Mouse (Mus musculus) embryo, embryonic 9.5 days (tissue): Measurements from ENCODE around the gene Smim8.
A peak's percentile ranks its signal among the peaks of the same experiment; 100 is the strongest.
"Not testable (repeated sequence)": the region's sequence is repeated elsewhere in the genome, so short reads cannot be mapped to it uniquely, and the experiment has no call there.

ENCODE experiments used
- DNase-seq: peaks from one replicate; pipeline ENCODE4 v3.0.0-alpha.2; 2017; ENCODE audit errors: extremely low spot score

Smim8 gene

DNA sequence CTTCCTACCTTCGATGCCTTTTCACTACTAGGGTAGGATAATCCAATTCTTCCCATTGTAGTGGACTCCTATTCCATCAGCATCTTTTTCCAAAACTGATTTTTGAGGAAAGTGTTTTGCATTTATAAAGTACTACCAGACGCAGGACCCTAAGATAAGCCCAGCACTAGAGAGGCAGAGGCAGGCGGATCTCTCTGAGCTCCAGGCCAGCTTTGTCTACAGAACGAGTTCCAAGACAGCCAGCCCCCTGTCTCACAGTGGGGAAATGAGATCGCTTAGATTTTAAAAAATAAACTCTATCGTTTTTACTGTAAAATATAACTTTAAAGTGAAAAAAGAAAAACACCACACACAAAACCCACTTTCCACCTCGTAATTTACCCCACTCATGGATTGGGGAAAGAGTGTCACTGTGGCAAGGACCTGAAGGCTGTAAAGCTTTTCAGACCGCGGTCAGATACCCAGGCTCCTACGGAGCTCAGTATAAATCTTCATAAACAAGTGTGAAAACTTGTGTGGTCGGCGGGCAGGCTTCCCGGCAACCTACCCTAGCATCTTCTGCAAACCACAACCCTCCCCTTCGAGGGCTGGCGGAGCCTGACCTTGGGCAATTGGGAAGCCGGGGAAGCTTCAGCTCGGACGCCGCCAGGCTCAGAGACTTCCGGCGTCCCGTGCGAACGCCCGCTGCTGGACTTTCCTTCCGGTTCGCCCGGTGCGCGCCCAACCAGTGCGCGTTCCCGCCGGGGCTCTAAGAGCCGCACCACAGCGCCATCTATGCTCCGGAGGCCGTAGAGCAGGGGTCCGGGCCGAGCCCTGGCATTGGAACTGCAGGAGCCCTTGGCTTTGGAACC, at the start of gene Smim8:
TSS of gene Smim8 (minus strand) at position 747 of the 851 bp plus-strand sequence.
- peak; percentile 95 for DNase-seq

DNA sequence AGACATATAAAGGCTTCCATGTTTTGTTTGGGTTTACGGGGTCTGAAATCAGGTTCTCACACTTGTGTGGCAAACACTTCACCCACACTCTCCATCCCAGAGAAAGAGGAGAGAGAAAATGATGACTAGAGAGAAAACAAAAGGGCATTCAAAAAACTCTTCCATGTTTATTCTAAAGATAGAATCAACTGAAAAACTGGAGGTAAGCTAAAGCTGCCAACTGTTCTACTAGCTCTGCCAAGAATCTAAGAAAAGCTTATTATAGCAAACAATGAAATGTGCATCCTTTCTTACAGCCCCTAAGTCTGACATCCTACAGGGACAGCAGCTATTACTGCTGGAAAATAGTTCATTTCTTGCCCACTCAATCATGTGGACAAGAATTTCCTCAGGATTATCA, 45.7 kb upstream of the Smim8 start:
- no peak for DNase-seq

DNA sequence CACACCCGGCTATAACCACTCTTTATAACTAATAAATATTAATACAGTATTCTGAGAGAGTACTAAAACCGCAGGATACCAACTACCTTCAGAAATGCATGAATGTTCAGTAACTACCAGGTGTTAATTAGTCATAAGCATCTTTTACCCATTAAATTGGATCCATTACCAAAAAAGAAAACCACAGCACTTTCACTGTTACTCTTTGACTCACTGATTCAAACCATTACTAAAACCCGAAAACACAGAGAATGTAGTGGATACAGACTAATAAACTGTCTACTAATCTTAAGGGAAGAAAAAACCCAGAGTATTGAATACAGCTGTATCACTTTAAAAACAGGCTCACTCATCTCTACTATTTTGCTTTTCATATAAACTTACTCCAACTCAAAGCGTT, 41.7 kb upstream of the Smim8 start:
- DNase-seq = no peak

DNA sequence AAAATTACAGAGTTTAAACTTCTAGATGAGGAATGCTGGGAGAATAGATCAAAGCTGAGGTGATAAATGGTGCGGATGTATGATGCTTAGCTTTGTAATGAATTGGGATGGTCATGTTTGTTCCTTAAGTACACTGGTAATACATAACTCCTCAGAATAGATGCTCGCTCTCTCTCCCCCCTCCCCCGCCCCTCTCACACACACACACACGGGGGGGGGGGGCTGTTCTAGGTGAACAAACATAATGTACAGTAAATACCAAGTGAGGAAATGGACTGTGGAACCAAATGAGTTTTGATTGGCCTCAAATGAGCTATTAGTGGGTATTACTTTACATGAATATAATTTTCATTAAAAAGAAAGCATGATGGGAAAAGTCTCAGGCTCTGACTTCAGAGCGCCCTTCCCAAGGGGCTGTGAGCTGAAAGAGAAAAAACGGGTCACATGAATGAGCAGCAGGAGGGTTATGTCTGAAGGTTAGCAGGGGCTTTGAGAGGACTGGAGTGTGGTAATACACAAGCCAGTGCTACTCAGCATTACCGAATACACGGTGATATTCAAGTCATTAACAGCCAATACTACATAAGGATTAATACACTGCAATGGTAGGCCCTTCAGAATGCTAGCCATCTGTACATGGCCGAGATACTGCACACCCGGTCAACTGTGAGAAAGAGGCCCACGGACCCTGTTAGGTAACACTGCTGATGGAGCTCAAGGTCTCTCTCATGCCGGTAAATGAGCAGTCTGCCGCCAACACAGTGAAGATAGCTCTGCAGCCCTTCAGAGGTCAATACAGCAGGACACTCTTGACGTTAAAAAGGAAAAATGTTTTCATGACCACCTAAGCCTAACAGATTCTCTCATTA, 23.2 kb upstream of the Smim8 start:
- DNase-seq = no peak

DNA sequence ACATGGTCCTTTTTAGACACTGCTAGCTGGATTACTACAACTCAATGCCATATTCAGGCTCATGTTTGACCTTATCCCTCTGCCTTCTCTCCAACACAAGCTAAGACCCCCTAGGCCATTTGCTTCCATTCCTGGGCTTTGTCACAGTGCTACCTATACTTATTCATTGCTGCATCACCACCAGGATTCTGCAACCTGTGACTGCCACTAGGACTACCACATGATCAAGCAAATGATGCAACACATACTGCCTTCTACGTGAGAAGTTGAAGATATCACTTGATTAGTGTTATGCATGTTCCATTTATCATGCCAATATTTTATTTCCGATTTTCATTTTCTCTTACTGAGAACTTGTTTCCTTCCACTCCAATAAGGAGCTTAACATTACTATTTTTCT, 19.8 kb upstream of the Smim8 start:
- DNase-seq = no peak

DNA sequence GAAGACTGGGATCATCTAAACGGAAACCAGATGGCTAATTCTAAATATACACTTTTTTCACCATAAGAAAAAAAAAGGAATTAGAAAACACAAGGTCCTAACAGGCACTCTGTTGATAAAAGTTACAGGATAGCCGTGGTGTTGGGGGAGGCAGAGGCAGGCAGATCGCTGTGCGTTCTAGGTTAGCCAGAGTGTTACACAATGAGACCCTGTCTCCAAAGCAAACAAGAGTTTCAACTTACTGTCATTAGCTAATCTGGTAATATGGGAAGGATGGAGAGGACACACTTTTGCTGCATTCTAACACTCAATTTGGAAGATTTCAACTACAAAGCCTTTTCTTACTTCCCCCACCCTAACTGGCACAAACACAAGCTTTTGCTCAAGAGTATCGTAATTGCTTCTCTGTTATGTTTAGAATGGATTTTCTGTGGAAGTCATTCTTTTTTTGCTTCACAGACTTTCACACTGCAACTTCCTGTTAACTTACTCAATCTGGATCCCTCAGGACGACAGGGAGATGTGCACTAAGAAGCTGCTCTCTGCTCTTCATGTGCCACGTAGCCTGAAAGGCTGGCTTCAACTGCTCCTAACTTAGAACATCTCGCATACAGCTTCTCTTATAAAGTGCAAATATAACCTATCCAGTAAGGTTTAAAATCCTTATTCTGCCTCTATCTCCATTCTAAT, 19.2 kb upstream of the Smim8 start:
- DNase-seq = no peak

DNA sequence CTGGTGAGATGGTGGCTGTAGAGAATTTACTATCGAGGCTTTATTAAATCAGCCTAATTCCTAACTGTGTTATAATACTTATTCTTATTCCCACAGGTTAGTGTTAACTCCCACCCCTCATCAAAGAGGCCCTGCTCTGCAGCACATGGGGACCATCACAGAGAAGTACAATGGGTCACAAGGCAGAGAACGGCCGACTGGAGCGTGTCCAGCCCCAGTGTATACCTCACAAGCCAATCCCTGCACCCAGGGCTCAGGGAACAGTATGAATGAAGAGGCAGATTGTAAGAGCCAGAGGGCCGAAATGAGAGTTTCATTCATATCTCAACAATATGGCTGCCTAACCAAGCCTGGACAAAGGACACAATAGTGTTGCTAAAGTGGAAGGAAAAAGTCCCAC, 18.1 kb upstream of the Smim8 start:
- no peak for DNase-seq

DNA sequence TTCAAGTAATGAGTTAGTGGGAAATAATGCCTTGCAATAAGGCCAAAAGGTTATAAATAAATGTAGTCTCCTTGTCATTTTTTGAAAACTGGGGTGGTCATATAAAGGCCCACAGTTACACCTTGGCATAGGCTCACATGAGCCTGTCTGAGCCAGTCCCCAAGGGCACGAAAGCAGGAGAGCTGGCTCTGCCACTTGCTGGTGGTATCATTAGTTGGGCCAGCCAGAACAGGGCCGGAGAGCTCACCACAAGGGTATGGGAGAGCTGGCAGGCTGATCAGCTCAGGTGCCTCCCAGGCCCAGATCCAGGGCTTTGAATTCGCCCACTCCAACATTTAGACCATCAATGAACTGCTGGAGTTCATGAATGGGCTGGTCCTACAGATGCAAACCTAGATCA, 8.3 kb upstream of the Smim8 start:
- no peak for DNase-seq

DNA sequence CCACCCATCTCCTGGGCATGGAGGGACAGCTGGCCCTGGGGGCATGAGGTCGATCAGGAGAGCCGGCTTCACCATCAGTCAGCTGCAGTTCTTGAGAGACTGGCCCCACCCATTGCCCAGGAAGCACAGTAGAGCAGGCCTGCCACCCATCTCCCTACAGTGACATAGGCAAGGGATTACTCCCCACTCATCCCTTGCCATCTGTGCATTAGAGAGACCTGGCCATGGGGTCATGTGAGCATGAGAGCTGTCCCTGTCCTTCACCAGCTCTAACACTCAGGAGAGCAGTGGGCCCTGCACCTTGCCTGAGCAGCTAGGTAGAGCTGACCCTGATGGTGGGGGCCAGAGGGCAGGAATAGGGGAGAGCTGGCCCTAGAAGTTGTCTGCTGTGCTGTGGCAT, 7.4 kb upstream of the Smim8 start:
- DNase-seq = no peak

DNA sequence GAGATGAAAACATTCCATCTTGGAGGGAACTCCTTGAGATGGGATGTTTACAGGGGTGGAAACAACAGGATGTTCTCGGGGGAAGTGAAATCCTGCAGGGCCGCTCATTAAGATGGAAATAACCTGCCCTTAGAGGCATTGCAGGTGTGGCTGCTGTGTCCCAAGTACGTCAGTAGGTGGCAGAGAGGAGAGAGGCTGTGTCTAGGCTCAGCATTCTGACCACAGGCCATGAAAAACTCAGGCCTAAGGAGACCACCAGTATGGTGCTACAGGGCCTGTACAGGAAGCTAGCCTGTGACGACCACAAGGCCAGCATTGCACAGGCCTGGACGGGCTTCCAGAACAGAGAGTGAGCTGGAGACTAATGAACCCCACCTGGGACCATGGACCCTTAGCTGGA, 6.6 kb upstream of the Smim8 start:
- no peak for DNase-seq

DNA sequence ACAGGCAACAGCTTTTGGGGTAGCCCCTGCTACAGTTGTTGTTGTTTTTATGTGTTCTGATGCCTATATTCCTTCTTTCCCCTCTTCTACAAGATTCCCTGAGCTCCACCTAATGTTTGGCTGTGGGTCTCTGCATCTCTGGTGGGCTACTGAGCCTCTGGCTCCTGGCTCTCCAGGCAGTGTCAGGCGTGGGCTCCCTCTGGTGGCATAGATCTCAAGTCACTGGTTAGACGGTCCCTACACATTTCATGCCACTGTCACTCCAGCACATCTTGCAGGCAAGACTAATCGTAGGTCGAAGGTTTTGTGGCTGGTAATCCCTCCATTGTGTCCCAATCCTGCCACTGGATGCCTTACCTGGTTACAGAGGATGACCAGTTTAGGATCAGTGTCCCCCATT, 4.5 kb upstream of the Smim8 start:
- no peak for DNase-seq

DNA sequence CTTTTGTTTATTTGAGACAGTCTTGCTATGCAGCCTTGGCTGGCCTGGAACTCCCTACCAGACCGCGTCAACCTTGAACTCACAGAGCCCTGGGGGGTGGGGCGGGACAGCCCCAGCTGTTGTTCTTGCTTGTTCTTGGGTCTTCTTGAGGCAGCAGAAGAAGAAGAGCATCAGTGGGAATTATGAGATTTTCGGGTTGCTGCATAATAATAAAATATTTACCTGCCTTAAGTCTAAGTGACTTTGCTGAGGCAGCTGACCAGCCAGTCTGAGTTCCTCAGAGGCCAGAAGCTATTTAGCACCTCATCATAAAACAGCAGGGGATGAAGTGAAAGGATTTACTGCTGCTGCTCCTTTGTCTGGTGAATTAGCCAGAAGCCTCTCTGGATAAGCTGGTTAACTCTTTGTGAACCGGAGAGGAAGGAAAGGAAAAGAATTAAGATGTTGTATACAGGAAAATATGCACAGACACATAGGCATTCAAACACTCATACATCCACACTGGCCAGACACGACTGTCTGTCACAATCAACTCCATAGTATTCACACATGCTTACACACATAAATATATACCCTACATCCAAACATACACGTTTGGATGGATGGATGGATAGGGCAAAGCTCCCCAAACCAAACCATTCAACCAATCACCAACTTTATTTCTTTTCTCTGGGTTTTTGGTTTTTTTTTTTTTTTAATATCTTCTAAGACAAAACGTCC, 6.4 kb downstream of the Smim8 start:
- DNase-seq = peak; percentile 44

DNA sequence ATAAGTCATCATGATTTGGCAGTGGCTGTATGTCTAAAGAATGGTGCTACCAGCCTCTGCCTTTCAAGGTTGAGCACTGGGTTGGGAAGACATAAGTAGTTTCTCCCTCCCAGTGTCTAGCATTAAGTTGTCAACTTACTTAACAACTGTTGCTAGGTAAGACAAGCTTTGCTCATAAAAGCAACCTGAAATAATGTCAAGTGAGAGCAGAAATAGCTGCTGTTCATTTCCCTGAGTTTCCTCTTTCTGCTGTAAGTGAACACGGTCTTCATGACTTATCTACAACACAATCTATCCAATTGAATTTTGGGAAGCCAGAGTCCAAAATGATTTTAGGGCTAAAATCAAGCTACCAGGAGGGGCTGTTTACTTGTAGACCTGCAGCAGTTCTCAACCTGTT, 22.1 kb downstream of the Smim8 start, which contains the start of gene Gm136:
TSS of gene Gm136 (minus strand) at position 101 of the 400 bp plus-strand sequence.
- DNase-seq = no peak

DNA sequence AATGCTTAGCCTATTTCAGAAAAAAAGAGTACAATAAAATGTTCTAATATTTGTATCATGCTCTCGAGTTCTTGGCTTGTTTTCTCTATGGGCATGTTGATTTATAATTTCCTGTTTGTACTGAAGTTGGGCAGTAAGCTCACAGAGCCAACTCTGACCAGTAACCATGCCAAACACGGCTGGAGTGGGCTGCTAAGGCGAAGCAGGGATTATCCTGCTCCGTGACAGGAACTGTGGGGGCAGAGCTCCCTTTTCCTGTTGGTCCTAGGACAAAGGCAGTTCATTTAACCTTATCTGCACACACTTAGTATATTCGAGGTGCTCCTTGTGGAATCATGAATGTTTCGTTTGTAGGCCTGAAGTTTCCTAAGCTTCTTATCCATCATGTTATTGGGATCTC, 29.0 kb downstream of the Smim8 start:
- DNase-seq = no peak

DNA sequence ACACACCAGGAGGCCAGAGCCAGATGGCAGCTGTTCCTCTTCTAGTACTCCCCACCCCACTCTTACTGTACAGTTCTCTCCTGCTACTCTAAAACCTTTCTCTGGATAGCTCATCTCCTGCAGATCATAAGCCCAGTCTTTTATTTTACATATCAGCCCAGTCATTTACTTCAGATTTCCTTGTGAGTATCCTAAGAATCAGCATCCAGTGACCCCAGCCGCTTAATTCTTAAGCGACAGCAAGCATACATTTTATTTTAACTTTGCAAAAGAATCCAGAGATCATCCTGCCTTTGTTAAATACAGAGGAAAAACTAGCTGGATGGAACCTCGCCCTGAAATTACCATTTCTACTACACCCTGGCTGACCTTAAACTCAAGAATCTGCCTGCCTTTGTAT, 43.8 kb downstream of the Smim8 start:
- no peak for DNase-seq

DNA sequence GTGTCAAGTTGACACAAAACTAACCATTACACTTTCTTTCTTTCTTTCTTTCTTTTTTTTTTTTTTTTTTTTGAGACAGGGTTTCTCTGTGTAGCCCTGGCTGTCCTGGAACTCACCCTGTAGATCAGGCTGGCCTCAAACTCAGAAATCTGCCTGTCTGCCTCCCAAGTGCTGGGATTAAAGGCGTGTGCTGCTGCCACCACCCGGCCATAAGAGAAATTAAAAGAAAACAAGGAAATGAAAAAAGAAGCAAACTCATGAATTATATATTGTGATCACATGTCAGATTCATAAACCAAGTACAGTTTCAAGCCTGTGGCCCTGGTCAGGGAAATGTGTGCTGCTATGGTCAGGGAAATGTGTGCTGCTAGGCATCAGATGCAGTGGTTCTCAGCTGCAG, 44.8 kb downstream of the Smim8 start:
- not testable (repeated sequence) for DNase-seq

DNA sequence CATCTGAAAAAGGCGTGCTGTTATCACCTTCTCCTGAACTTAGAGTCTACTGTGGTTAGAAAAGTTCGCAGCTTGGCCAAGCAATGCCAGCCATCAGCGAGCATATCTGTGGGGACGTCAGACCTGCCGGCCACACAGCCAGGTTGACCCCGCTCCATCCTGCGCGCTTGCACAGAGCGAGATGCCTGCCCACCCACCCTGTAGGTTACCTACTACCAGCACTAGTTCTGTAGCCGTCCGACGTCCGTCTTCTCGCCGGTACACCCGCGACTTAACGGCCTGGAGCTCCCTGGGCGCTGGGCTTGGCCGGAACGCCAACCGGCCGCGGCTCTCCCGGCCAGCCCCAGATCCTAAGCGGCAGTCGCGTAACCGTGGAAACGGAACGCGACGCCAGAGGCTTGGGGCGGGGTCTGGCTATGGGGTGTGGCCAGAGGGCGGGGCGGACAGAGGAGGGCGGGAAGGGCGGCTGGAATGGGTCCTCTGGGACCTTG, 48.3 kb downstream of the Smim8 start, which contains the start of gene Cfap206:
TSS of gene Cfap206 (minus strand) at position 356 of the 491 bp plus-strand sequence.
- DNase-seq = peak; percentile 88

DNA sequence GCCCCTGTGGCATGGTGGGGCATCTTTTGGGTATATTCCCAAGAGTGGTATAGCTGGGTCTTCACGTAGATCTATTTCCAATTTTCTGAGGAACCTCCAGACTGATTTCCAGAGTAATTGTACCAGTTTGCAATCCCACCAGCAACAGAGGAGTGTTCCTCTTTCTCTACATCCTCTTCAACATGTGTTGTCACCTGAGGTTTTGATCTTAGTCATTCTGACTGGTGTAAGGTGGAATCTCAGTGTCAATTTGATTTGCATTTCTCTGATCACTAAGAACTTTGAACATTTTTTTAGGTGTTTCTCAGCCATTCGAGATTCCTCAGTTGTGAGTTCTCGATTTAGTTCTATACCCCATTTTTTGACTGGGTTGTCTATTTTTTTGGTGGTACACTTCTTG, 52.5 kb downstream of the Smim8 start:
- DNase-seq = not testable (repeated sequence)

DNA sequence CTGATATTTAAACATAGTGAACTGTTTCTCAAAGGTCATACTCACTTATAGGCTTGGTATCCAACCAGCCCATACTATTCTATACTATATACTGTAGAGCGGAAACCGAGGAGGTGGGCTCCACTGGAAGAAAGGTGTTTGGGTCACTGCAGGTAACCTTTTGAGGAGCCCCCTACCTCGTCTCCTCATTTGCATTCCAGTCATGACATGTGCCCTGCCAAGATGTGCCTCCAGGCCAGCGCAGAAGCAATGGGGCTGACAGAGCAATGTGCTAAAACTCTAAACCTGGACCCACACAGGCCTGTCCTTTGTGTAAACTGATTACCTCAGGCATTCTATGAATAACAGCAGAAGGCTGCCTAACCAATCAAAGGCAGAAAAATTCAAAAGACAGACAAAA, 53.9 kb downstream of the Smim8 start:
- DNase-seq = no peak

DNA sequence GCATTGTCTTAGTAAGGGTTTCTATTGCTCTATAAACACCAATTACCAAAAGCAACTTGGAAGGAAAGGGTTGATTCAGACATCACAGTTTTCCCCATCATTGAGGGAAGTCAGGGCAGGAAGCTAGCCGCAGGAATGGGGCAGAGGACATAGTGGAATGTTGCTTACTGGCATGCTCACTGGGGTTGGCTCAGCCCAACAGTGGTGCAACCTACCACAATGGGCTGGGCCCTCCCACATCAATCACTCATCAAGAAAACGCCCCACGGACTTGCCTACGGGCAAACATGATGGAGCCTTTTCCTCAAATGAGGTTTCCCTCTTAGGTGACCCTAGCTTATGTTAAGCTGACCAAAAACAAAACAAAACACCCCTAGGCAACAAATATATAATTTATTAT, 55.0 kb downstream of the Smim8 start:
- no peak for DNase-seq

DNA sequence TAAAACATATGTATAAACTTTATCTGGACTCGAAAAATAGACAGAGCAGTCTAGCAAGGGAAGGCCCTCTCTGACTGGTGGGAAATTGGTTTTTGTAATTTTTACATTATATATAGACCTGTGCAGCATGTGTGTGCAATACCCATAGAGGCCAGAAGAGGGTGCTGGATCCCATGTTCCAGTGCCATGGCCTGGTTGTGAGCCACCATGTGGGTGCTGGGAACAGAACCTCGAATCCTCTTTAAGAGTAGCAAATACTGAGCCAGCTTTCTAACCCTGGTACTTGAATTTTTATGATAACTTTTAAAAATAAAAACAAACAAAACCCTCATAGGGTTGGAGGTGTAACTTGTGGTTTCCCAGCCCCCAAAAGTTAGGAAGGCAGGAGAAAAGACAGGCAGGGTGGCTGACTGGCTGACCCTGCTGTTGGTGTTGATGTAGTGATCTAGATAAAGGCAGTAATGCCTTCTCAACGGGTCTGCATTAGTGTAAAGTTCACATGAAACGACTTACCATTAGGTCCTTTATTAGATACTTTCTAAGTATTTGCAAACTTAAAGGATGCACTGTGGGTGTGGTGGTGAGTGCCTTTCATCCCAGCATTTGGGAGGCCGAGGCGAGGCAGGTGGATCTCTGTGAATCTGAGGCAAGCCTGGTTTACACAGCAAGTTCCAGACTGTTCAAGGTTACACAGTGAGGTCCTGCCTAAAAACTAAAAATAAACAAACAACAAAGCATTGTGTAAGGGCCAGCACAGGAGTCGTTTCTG, 57.9 kb downstream of the Smim8 start:
- no peak for DNase-seq
